Mouse (Mus musculus): Measurements from ENCODE around the gene Map2k6.

GRCm38 (mm10) chr11:110392763-110393162 lies 6.2 kb upstream of the Map2k6 start:
- TF ChIP-seq CTCF (IDR thresholded peaks at IDR 0.05 in 2 of 3, conservative IDR thresholded peaks at IDR 0.05 in 1 of 3; ENCODE audit: control insufficient read depth in 1 of 3, insufficient read depth in 1 of 3, low read depth in 2 of 3, low read length in 3 of 3, poor library complexity in 1 of 3, severe bottlenecking in 1 of 3): no peak
- TF ChIP-seq ELF1 (IDR thresholded peaks at IDR 0.05; ENCODE audit: low read depth, low read length): no peak
- no peak for TF ChIP-seq USF1 (IDR thresholded peaks at IDR 0.05; ENCODE audit: low read depth, low read length)
- no peak for TF ChIP-seq MXI1 (IDR thresholded peaks at IDR 0.05; ENCODE audit: low read depth, low read length)
- TF ChIP-seq EP300 (IDR thresholded peaks at IDR 0.05; ENCODE audit: low read depth in 1 of 2, low read length in 2 of 2): no peak
- no peak for TF ChIP-seq POLR2AphosphoS2 (IDR thresholded peaks at IDR 0.05; ENCODE audit: low read length)
- TF ChIP-seq MYC (IDR thresholded peaks at IDR 0.05; ENCODE audit: low read depth, low read length): no peak
- TF ChIP-seq E2F4 (IDR thresholded peaks at IDR 0.05; ENCODE audit: borderline replicate concordance, low read depth, low read length): no peak
- no peak for TF ChIP-seq GABPA (IDR thresholded peaks at IDR 0.05; ENCODE audit: low read depth, low read length)
- TF ChIP-seq ZMIZ1 (IDR thresholded peaks at IDR 0.05; ENCODE audit: low read depth, low read length): no peak

Measured in MEL (cell line).